Mouse (Mus musculus) liver, adult 2 months (tissue): ENCODE measurements around the gene Mapk9.

Experiments used
- CTCF ChIP-seq: fragments of 200-500 bp; IDR thresholded peaks from 2 replicates; pipeline ENCODE4 v1.5.1; 2011; ENCODE audit warnings: low read depth, low read length, control low read depth
- POLR2A ChIP-seq: fragments of 200-500 bp; IDR thresholded peaks from 2 replicates; pipeline ENCODE4 v1.6.1; 2011; ENCODE audit warnings: low read length, control low read depth; ENCODE audit not compliant: insufficient read depth; ENCODE audit errors: extremely low read depth

GRCm38 (mm10) chr11:49832962-49833361 lies 13.6 kb upstream of the Mapk9 start:
- TF ChIP-seq POLR2A (no peak), CTCF (no peak)
